Mouse (Mus musculus): Measurements from ENCODE around the gene Slc22a23.
"Not testable (repeated sequence)": the region's sequence is repeated elsewhere in the genome, so short reads cannot be mapped to it uniquely, and the experiment has no call there.

Gene Slc22a23

DNA sequence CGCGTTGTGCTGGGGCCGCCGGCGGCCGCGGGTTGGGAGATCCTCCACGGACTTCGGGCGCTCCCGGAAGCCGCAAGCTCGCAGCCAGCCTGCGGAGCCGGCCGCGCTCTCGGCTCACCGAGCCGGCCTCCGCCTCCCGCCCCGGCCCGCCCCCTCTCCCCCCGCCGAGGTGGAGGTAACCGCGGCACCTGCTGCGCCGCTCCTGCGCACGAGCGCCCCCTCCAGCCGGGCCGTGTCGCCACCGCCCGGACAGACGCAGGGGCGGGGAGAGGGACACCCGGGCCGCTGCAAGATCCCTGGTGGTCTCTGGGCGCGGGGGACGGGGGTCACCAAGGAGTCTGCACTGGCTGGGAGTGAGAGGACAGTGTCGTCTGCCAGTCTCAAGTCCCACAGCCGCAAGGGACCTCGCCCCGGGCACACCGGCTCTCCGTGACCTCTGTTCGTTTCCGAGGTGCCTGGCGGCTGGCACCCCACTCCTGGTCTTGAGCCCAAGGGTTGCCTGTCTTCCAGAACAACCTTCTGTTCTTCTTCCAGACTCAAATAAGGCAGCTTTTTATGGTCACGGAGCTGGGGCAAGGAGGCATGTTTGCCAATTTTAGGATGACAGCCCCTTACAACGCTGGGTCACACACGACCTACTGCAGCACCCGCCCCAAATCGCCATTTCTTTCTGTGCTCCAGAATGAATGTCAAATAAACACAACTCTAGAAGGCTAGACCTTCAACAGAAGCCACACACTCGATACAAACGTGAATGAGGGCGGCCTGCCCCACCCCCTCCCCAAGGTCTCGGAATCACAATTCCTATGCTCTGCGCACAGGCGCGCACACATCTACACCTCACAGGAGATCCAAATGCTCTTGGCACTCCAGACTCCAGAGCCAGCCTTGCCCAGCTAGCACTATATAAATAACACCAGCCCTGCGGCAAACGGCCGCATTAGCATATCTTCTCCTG, at the start of gene Slc22a23:
Gene Slc22a23 (minus strand): TSS at position 55 of the 958 bp plus-strand sequence.
- DNase-seq (ENCODE audit: low read depth in 2 of 2, low spot score in 2 of 2) = no peak

DNA sequence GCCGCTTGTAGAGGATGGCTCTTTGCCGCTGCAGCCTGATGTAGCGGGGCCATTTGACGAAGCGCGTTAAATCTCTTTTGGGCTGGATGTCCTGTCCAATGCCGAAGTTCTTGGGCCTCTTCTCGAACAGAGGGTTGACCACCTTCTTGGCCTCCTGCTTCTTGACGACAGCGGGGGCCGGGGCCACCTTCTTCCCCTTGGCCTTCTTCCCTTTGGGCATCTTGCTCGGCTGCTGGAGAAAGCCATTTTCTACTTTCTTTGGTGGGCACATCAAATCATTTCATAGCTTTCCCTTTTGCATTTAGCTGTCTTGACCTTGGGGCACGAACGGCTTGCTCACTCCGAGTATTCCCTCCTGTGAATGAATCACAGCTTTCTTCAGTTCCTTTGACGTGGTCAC, 49.3 kb upstream of the Slc22a23 start:
- not testable (repeated sequence) for DNase-seq (ENCODE audit: low read depth in 2 of 2, low spot score in 2 of 2)

GRCm38 (mm10) chr13:34392376-34392775, 47.4 kb upstream of the Slc22a23 start:
- no peak for DNase-seq (ENCODE audit: low read depth in 2 of 2, low spot score in 2 of 2)

DNA sequence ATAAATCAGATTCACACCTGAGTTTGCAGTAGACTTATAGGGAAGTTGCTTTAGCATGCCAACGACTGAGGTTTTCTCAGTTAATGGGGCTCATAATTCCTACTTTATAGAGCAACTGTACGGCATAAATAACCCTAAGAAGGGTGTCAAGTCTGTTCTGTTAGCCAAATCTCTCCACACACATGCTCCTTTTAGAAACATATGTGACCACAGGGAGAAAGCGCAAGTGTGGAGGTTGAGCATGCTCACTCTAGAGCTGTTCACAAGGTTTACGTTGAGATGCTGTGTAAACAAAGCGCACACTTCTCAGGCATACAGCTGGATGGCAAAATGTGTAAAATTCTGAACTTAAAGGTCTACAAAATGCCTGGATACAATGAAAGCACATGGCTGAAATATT, 43.2 kb upstream of the Slc22a23 start:
- DNase-seq (ENCODE audit: low read depth in 2 of 2, low spot score in 2 of 2) = no peak

- DNase-seq (ENCODE audit: low read depth in 2 of 2, low spot score in 2 of 2) = no peak
Measured at GRCm38 (mm10) chr13:34383416-34383815, 38.4 kb upstream of the Slc22a23 start.

- no peak for DNase-seq (ENCODE audit: low read depth in 2 of 2, low spot score in 2 of 2)
Measured at GRCm38 (mm10) chr13:34378926-34379325, 33.9 kb upstream of the Slc22a23 start.

- DNase-seq (ENCODE audit: low read depth in 2 of 2, low spot score in 2 of 2) = no peak
Measured at GRCm38 (mm10) chr13:34375145-34375544, 30.2 kb upstream of the Slc22a23 start.

- DNase-seq (ENCODE audit: low read depth in 2 of 2, low spot score in 2 of 2) = no peak
Measured at GRCm38 (mm10) chr13:34372870-34373478, 28.0 kb upstream of the Slc22a23 start.

DNA sequence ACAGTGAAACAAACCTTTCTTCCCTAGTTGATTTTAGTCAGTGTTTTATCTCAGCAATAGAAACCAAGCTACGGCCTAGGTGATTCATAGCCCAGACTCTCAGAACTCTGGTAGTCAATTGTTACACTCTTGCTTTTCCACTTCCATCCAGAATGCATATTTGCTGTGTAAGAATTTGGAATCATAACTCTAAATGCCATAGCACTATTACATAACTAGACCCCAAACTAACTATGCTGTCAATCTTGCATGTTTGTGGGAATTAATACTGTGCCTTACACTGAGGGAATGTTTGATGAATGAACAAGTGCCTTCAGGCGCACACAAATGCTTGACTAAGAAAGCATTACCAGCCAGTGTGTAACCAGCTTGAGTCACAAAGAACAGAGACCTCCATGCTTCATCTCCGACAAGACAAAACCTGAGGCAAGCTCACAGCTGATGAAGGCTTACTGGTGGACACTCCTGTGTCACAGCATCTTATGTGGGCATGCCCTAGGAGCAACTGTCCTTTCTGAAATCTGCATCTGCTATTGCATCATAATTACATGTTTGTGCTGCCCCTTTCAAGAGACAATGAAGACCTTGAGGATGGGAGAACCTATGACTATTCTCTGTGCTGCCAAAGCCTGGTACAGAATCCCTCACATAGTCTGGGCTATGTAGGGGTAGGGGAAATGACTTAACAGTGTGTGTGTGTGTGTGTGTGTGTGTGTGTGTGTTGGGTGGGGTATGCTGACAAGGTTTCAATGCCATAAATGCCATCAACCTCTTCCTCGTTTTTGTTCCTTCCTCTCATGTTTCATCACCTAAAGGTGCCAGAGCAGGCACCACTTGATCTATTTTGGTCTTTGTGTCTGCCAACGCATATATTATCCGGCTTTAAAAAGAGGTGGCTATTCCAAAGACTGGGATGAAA, 27.2 kb upstream of the Slc22a23 start:
- DNase-seq (ENCODE audit: low read depth in 2 of 2, low spot score in 2 of 2) = no peak

GRCm38 (mm10) chr13:34370281-34370825, 25.4 kb upstream of the Slc22a23 start:
- DNase-seq (ENCODE audit: low read depth in 2 of 2, low spot score in 2 of 2) = no peak

GRCm38 (mm10) chr13:34365226-34365625, 20.2 kb upstream of the Slc22a23 start:
- DNase-seq (ENCODE audit: low read depth in 2 of 2, low spot score in 2 of 2) = no peak

DNA sequence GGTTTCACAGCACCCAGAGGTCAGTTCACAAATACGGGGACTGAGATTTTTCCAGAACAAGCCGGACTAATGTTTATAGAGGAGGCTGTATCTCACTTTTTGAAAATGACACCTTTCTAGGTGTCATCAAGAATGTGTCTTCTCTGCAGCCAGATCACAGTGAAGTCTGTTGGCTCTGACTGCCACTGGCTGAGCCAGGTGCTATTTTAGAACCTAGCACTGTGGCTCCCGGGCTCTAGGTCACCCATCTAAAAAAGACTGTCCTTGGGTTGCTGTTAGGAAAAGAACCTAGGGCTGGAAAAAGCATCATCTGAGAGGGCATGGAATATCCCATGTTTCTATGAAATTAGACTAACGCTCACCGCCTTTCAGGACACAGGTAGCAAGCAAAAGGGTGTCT, 10.7 kb upstream of the Slc22a23 start:
- no peak for DNase-seq (ENCODE audit: low read depth in 2 of 2, low spot score in 2 of 2)

GRCm38 (mm10) chr13:34354830-34355624, 10.0 kb upstream of the Slc22a23 start:
- DNase-seq (ENCODE audit: low read depth in 2 of 2, low spot score in 2 of 2) = no peak

DNA sequence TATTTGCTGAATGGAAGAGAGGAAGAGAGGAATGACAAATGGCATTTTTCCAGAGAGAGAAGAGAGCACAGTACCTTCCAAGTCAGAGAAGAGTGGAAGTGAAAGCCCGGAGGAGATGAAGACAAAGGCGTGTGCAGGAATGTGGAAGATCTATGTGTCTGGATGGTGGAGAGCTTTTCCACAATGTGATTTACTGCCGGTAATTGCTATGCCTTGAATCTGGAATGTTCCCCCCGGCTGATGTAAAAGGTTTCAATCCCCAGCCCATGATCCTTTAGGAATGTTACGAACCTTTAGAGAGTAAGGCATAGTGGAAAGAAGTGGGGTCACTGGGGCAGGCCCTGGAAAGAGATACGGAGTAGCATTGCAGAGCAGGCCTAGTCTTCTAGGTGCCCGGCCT, 8.3 kb upstream of the Slc22a23 start:
- DNase-seq (ENCODE audit: low read depth in 2 of 2, low spot score in 2 of 2) = no peak

- DNase-seq (ENCODE audit: low read depth in 2 of 2, low spot score in 2 of 2) = no peak
Measured at GRCm38 (mm10) chr13:34351437-34351836, 6.5 kb upstream of the Slc22a23 start.

GRCm38 (mm10) chr13:34347960-34348889, 3.2 kb upstream of the Slc22a23 start:
- DNase-seq (ENCODE audit: low read depth in 2 of 2, low spot score in 2 of 2) = no peak

DNA sequence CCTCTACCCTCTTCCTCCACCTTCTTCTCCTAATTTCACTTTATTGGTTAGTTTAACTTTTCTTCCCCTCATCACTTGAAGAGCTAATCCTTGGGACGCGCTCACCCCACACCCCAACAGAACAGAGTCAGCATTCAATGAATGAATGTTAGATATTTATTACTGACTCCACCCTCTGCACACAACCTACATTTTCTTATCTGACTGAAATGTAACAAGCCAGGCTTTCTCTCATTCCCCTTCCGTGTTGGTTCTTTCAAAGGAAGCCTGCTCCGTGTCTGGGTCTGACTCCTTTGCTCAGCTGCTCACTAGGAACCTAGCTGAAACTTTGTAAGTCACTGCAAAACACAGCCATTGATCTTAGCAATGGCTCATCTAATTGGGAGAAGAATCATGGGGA, 1.8 kb upstream of the Slc22a23 start:
- DNase-seq (ENCODE audit: low read depth in 2 of 2, low spot score in 2 of 2) = no peak

- no peak for DNase-seq (ENCODE audit: low read depth in 2 of 2, low spot score in 2 of 2)
Measured at GRCm38 (mm10) chr13:34346238-34346637, 1.3 kb upstream of the Slc22a23 start.
